Mouse (Mus musculus) bone marrow, adult 2 months (tissue): ENCODE results near the gene Trim69. TPM values are rescaled to one million over a fixed set of nuclear protein-coding genes. Genes with fewer than 3 reads are reported as not detected.

Source experiments
- H3K27ac ChIP-seq: fragments of 200-500 bp; 2 replicates; pipeline ENCODE4 v1.5.1; 2012; ENCODE audit warnings: low read depth, mild to moderate bottlenecking, control low read depth, inconsistent platforms, low read length; ENCODE audit not compliant: control insufficient read depth, poor library complexity, insufficient read depth
- H3K4me1 ChIP-seq: fragments of 200-500 bp; 2 replicates; pipeline ENCODE4 v1.6.1; 2011; ENCODE audit warnings: low read length; ENCODE audit not compliant: control insufficient read depth, insufficient read depth
- H3K4me3 ChIP-seq: fragments of 200-500 bp; replicated peaks from 2 replicates; pipeline ENCODE3; 2011; ENCODE audit warnings: mild to moderate bottlenecking, low read depth, low read length, control low read depth; ENCODE audit not compliant: control insufficient read depth
- CTCF ChIP-seq: fragments of 200-500 bp; IDR thresholded peaks from 2 replicates; pipeline ENCODE4 v1.5.1; 2011; ENCODE audit warnings: low read length, control low read depth; ENCODE audit not compliant: control insufficient read depth, insufficient read depth
- POLR2A ChIP-seq: fragments of 200-500 bp; IDR thresholded peaks from 2 replicates; pipeline ENCODE4 v1.6.1; 2011; ENCODE audit warnings: low read depth, mild to moderate bottlenecking, control low read depth, low read length, borderline replicate concordance; ENCODE audit not compliant: control insufficient read depth
- WGBS: fragments of 180-500 bp; shearing (Covaris S2); methylation state at CpG from one replicate; pipeline ENCODE4 v1.1.7; 2018; 5-methylcytosine and 5-hydroxymethylcytosine counted together
- polyA plus RNA-seq: library from polyadenylated mRNA; stranded (reverse); fragments of >200 nt; gene quantifications from 2 replicates; pipeline ENCODE4 v1.2.4, GENCODE M21; 2011; ENCODE audit warnings: low replicate concordance; ENCODE audit not compliant: missing spikeins, insufficient read depth, insufficient read length

Gene Trim69
- polyA plus RNA-seq, 1 experiment: not detected

DNA sequence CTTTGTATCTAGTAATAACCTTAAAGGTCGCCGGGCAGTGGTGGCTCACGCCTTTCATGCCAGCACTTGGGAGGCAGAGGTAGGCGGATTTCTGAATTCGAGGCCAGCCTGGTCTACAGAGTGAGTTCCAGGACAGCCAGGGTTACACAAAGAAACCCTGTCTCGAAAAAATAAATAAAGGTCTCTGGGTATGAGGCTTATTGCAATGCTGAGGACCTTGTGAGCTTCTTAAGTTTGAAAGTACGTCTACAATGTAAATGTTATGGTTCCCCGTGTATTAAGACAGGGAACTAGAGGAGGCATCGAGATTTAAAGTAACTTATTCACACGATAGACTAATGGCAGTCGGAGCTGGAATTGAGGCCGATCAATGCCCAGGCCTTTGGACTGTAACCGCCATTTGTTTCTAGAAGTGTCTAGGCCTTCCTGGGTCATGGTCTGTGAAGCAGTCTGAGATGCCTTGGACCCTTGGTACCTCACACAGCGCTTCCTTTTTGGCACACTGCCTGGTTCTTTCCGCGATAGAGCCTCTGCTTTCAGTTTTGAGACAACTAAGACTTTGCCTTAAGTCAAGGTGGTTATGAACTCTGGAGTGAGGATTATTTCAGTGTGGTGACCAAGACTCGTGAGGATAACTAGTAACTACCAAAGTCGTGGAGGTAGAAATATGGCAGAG lies 12.1 kb upstream of the Trim69 start:
- Histone ChIP-seq H3K4me1 (peaks cover 6% of the 10 kb centered on the region; the same call in 1 of the 2 replicates), H3K27ac (peak overlapping the region; percentile 96), H3K4me3 (peak overlapping the region; percentile 86)
- TF ChIP-seq CTCF: no peak
- no peak for TF ChIP-seq POLR2A
- 1% methylated on average over 18 of the region's 18 CpGs for WGBS

DNA sequence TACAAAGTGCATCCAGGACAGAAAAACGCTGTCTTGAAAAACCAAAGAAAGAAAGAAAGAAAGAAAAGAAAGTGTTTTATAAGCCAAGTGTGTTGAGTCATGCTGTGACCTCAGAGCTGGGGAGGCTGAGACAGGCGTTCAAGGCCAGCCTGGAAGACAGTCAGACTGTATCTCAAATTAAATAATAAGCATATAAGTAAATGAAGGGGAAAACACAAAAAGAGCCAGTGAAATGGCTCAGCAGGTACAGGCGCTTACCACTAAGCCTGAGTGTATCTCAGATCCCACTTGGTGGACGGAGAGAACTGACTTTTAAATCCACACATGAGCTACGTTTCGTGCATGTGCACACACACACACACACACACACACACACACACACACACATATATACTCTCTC lies 11.2 kb upstream of the Trim69 start:
- Histone ChIP-seq H3K4me1 (peaks cover 6% of the 10 kb centered on the region; the same call in 1 of the 2 replicates), H3K27ac (no peak overlapping the region), H3K4me3 (peak overlapping the region; percentile 86)
- no peak for TF ChIP-seq POLR2A
- no peak for TF ChIP-seq CTCF
- WGBS: 6% methylated on average over 6 of the region's 6 CpGs

DNA sequence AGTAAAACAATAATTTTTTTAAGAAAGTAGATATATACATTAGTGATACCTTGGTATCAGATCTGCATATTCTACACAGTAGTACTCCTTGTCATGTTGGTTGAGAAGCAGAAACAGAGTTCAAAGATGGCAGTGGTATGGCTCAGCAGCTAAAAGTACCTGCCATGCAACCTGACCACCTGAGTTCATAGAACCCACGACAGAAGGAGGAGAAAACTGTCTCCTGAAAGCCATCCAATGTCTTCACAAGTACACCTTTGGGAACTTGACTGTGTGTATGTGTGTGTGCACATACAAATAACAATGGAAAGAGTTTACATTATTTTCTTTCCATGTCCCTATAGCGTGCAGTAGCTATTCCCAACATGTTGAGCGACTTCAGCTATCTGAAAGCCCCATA lies 10.8 kb upstream of the Trim69 start:
- 14% methylated on average over 3 of the region's 3 CpGs for WGBS
- H3K27ac ChIP-seq: no peak overlapping the region
- peaks cover 6% of the 10 kb centered on the region; the same call in 1 of the 2 replicates for H3K4me1 ChIP-seq
- H3K4me3 ChIP-seq: peak overlapping the region; percentile 86
- TF ChIP-seq CTCF (no peak), POLR2A (no peak)

DNA sequence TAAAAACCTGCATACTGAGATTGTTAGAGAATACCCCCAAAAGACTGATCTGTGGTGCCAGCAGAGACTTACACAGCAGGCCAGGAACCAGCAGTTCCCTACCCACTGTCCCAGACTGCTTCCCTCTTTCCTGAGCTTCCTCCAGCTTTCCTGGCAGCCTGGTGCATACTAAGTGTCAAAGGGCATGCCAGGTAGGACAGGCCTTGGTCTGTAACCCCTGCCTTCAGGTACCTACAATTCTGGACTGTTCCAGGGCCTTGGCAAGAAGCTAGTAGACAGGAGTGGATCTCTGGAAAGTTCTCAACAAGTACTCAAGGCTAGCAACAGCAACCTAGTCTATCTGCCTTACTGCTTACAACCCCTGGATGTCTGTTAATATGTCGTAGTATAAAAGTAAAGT lies 9.3 kb upstream of the Trim69 start:
- Histone ChIP-seq H3K4me3 (no peak overlapping the region), H3K27ac (no peak overlapping the region), H3K4me1 (peaks cover 12% of the 10 kb centered on the region; the same call in 1 of the 2 replicates)
- TF ChIP-seq CTCF (no peak), POLR2A (no peak)
- WGBS: 78% methylated on average over 1 of the region's 1 CpGs

DNA sequence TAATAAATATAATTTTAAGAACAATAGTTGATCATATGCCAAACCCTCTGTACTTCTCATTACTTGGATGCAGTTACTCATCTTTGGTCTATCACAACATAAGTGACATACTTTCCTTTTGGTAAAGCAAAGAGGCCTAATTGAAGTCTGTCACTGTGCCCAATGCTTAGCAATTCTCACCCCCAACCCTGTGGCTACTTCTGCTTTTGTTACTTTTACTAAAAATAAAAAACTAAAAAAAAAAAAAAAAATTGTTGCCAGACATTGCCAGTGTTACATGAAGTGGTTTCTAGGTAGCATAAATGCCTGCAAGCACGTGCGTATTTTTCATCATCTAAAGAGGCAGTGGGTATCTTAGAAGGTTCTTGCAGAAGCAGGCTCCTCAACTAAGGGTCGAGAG lies 7.7 kb upstream of the Trim69 start:
- WGBS: 50% methylated on average over 3 of the region's 3 CpGs
- H3K4me1 ChIP-seq: peaks cover 12% of the 10 kb centered on the region; the same call in 1 of the 2 replicates
- TF ChIP-seq CTCF: no peak
- TF ChIP-seq POLR2A: no peak
- H3K27ac ChIP-seq: peak overlapping the region; percentile 2; the same call in 1 of the 2 replicates
- H3K4me3 ChIP-seq: no peak overlapping the region

DNA sequence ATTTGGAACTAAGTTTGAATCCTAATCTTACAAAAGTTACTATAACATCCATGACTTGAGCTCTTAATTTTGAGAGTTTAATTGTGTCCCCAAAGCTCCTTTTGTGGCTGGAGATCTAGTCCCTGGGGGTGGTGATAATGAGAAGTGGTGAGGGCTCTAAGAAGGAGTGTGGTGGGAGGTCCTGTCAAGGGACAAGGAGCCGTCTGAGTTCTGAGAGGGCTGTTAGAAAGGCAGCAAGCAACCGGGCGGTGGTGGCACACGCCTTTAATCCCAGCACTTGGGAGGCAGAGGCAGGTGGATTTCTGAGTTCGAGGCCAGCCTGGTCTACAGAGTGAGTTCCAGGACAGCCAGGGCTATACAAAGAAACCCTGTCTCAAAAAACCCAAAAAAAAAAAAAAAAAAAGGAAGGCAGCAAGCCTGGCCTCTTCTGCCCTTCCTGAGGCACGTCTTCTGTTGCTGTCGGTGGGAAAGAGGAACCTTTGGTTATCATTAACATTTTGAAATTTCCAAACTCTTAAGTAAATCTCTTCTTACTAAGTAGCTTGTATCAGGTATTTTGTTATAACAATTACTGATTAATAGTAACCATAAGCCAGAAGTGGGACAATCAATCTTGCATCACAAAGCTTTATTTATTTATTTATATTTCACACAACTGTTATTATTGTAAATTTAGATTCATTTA lies 6.7 kb upstream of the Trim69 start:
- H3K27ac ChIP-seq: no peak overlapping the region
- WGBS: 42% methylated on average over 7 of the region's 7 CpGs
- H3K4me3 ChIP-seq: no peak overlapping the region
- peaks cover 12% of the 10 kb centered on the region; the same call in 1 of the 2 replicates for H3K4me1 ChIP-seq
- no peak for TF ChIP-seq CTCF
- TF ChIP-seq POLR2A: no peak

DNA sequence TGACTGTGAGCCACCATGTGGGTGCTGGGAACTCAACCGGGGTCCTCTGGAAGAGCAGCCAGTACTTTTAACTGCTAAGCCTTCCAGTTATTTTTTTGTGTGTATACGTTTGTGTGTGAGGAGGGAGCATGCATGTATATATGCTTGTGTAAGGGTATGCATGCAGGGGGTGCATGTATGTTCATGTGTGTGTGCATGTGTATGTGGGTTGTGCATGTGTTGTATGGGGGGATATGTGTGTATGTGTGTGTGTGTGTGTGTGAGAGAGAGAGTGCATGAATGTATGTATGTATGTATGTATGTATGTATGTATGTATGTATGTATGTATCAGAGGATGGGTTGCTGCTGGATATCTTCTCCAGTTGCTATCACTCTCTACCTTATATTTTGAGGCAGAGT lies 6.0 kb upstream of the Trim69 start:
- WGBS: 84% methylated on average over 2 of the region's 2 CpGs
- H3K4me3 ChIP-seq: no peak overlapping the region
- H3K27ac ChIP-seq: no peak overlapping the region
- TF ChIP-seq POLR2A (no peak), CTCF (no peak)
- H3K4me1 ChIP-seq: peaks cover 12% of the 10 kb centered on the region; the same call in 1 of the 2 replicates

DNA sequence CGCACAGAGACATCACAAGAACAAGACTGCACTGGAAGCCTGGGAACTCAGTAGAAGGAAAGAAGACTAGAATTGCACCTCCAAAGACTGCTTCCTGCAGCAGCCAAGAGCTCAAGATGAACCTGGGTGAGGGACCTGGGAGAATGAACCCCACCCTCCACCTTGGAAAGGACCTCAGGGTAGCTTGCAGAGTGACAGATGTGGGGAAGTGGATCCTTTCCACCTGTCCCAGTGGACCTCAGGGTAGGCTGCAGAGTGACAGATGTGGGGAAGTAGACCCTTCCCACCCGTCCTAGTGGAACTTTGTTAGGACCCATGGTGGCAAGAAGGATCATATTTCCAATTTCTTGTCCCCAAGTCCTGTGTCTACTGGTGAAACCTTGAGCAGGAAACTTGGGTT lies 5.2 kb upstream of the Trim69 start:
- H3K4me3 ChIP-seq: no peak overlapping the region
- peak overlapping the region; percentile 72 for H3K27ac ChIP-seq
- no peak for TF ChIP-seq CTCF
- no peak for TF ChIP-seq POLR2A
- peaks cover 12% of the 10 kb centered on the region; the same call in 1 of the 2 replicates for H3K4me1 ChIP-seq
- 58% methylated on average over 2 of the region's 2 CpGs for WGBS
